Comparison of ENCODE assay signal across 8 mouse cellular contexts in genomic region chr12:12401504-12401903, GRCm38 (mm10).
DNase-seq lines count a peak whose midpoint lies in the region; ATAC-seq and TF ChIP-seq lines count a peak whose summit lies in the region.

No protein-coding gene starts in this region.

- 22% methylated on average over 15 of the region's 15 CpGs for WGBS in kidney, adult 2 months
- 42% methylated on average over 15 of the region's 15 CpGs for WGBS in heart, embryonic 11.5 days (ENCODE audit: insufficient replicate concordance)

- TF ChIP-seq CTCF in kidney, adult 2 months (conservative IDR thresholded peaks at IDR 0.05; ENCODE audit: insufficient read depth, insufficient read length, low read depth, low read length), result no peak

- no peak overlapping the region for H3K27ac ChIP-seq in kidney, adult 2 months (ENCODE audit: insufficient read depth, low read depth, low read length)
- peak overlapping the region; percentile 6; the same call in 1 of the 2 replicates for H3K27ac ChIP-seq in heart, embryonic 11.5 days (ENCODE audit: low read depth, low read length)

- H3K9ac ChIP-seq in heart, embryonic 11.5 days (ENCODE audit: low read depth, low read length), result no peak overlapping the region

- H3K4me3 ChIP-seq in kidney, adult 2 months (ENCODE audit: insufficient read depth, low read depth, low read length), result peak overlapping the region; percentile 16; the same call in 1 of the 2 replicates
- H3K4me3 ChIP-seq in heart, embryonic 11.5 days (ENCODE audit: low read depth, low read length), result no peak overlapping the region

- ATAC-seq in activated CD4-positive, CD25-positive, alpha-beta regulatory T cell, adult 4 months, result peak; percentile 23
- no peak for ATAC-seq in heart, embryonic 11.5 days (replicated peaks; ENCODE audit: insufficient number of reproducible peaks, low FRiP score, low TSS enrichment)

- DNase-seq in kidney, adult 2 months, result peak; percentile 23
- DNase-seq in kidney, adult 11 months, result no peak
- peak; percentile 33 for DNase-seq in kidney, postnatal 14 days
- peak; percentile 9 for DNase-seq in splenic B cell, adult 2 months (ENCODE audit: low read depth, low spot score)
- DNase-seq in gastrocnemius, postnatal 25 days, result no peak
- DNase-seq in ovary, postnatal 10 days (ENCODE audit: low spot score), result no peak

- peak overlapping the region; percentile 45 for H3K4me2 ChIP-seq in heart, embryonic 11.5 days

- H3K4me1 ChIP-seq in kidney, adult 2 months (ENCODE audit: control insufficient read depth, insufficient read depth, low read length), result no peaks in the 10 kb centered on the region
- peaks cover 3% of the 10 kb centered on the region for H3K4me1 ChIP-seq in heart, embryonic 11.5 days (ENCODE audit: control insufficient read depth, insufficient read depth, low read length)

- H3K9me3 ChIP-seq in heart, embryonic 11.5 days (replicated peaks; ENCODE audit: control insufficient read depth, low read length), result no peaks in the 10 kb centered on the region

- H3K27me3 ChIP-seq in kidney, adult 2 months (replicated peaks; ENCODE audit: control insufficient read depth, insufficient read depth, low read length), result no peaks in the 10 kb centered on the region
- no peaks in the 10 kb centered on the region for H3K27me3 ChIP-seq in heart, embryonic 11.5 days (ENCODE audit: control insufficient read depth, insufficient read depth, low read length)
- no peaks in the 10 kb centered on the region for H3K27me3 ChIP-seq in splenic B cell, adult 2 months (ENCODE audit: control insufficient read depth, insufficient read depth, low read length, poor library complexity, severe bottlenecking)

- no peak for TF ChIP-seq POLR2A in kidney, adult 2 months (IDR thresholded peaks at IDR 0.05; ENCODE audit: low read depth, low read length)

- H3K36me3 ChIP-seq in kidney, adult 2 months (ENCODE audit: control insufficient read depth, insufficient read depth, low read length), result no peaks in the 10 kb centered on the region
- H3K36me3 ChIP-seq in heart, embryonic 11.5 days (ENCODE audit: control insufficient read depth, insufficient read depth, low read length), result no peaks in the 10 kb centered on the region
- H3K36me3 ChIP-seq in splenic B cell, adult 2 months (ENCODE audit: control insufficient read depth, insufficient read depth, low read length, poor library complexity, severe bottlenecking), result no peaks in the 10 kb centered on the region

Comparison
In these comparisons a context has a peak if more than half of its experiments do, and no peak if none do; other contexts are left out.
1. DNase-seq: peak in kidney, adult 2 months (single experiment), kidney, postnatal 14 days (single experiment) and splenic B cell, adult 2 months (single experiment); none in kidney, adult 11 months (single experiment), gastrocnemius, postnatal 25 days (single experiment) and ovary, postnatal 10 days (single experiment).